Mouse (Mus musculus): ENCODE measurements around the gene Tac4. TPM values are rescaled to one million over a fixed set of nuclear protein-coding genes. Genes with fewer than 3 reads are reported as not detected.

Gene Tac4
- polyA plus RNA-seq, 1 experiment from 2014 or later: not detected

DNA sequence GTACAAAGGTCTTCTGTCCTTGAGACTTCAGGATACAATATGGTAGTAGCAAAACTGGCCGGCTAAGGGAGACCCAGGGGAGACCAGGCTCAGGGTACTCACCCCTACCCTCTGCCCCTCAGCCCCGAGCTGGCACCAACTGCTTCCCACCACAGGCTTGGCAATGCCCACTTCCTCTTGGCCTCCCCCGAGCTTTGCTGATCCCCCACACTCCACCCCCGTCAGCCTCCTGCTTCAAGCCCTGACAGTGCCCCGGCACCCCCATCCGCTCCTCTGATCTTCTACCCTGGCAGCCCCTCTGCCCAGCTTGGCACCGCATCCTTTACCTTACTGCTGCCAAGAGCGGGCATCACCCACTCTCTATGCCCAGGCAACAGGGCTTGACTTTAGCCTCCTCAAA, 7.2 kb upstream of the Tac4 start:
- WGBS: 84% methylated on average over 7 of the region's 8 CpGs
- H3K9me3 ChIP-seq (replicated peaks; ENCODE audit: control insufficient read depth, low read length, poor library complexity, severe bottlenecking): no peaks in the 10 kb centered on the region
- no peak overlapping the region for H3K4me3 ChIP-seq (ENCODE audit: low read depth, low read length)
- no peak overlapping the region for H3K27ac ChIP-seq (ENCODE audit: low read length)
- H3K4me2 ChIP-seq (ENCODE audit: low read length): no peak overlapping the region
- H3K9ac ChIP-seq (ENCODE audit: low read depth, low read length): no peak overlapping the region
- no peak for ATAC-seq
- H3K4me1 ChIP-seq (ENCODE audit: control insufficient read depth, insufficient read depth, low read length): peaks cover 10% of the 10 kb centered on the region
- no peaks in the 10 kb centered on the region for H3K36me3 ChIP-seq (ENCODE audit: control insufficient read depth, insufficient read depth, low read length)
- H3K27me3 ChIP-seq (ENCODE audit: control insufficient read depth, insufficient read depth, low read depth, low read length): no peaks in the 10 kb centered on the region

DNA sequence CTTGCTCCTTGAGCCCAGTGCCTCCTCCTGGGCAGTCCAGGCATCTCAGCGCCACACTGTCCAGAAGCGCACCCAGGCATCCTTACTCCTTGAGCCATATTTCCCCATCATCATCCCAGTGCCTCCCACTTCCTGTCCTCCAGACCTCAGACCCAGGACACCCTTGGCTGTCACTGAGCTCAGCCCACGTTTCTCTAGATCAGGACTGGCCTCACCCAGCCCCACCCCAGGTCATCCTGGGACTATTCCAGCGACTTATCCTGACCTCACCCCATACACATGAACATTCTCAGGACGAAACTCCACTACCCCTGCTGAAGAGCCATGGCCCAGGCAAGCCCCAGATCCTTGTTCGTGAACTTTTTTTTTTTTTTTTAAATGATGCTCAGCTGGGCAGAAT, 5.6 kb upstream of the Tac4 start:
- no peak for ATAC-seq
- WGBS: 80% methylated on average over 6 of the region's 6 CpGs
- H3K4me3 ChIP-seq (ENCODE audit: low read depth, low read length): no peak overlapping the region
- H3K27me3 ChIP-seq (ENCODE audit: control insufficient read depth, insufficient read depth, low read depth, low read length): no peaks in the 10 kb centered on the region
- no peaks in the 10 kb centered on the region for H3K36me3 ChIP-seq (ENCODE audit: control insufficient read depth, insufficient read depth, low read length)
- H3K4me1 ChIP-seq (ENCODE audit: control insufficient read depth, insufficient read depth, low read length): peaks cover 13% of the 10 kb centered on the region
- no peaks in the 10 kb centered on the region for H3K9me3 ChIP-seq (replicated peaks; ENCODE audit: control insufficient read depth, low read length, poor library complexity, severe bottlenecking)
- no peak overlapping the region for H3K27ac ChIP-seq (ENCODE audit: low read length)
- no peak overlapping the region for H3K9ac ChIP-seq (ENCODE audit: low read depth, low read length)
- no peak overlapping the region for H3K4me2 ChIP-seq (ENCODE audit: low read length)

GRCm38 (mm10) chr11:95257930-95258329, 3.4 kb upstream of the Tac4 start:
- no peak overlapping the region for H3K4me3 ChIP-seq (ENCODE audit: low read depth, low read length)
- 54% methylated on average over 4 of the region's 4 CpGs for WGBS
- no peak overlapping the region for H3K9ac ChIP-seq (ENCODE audit: low read depth, low read length)

DNA sequence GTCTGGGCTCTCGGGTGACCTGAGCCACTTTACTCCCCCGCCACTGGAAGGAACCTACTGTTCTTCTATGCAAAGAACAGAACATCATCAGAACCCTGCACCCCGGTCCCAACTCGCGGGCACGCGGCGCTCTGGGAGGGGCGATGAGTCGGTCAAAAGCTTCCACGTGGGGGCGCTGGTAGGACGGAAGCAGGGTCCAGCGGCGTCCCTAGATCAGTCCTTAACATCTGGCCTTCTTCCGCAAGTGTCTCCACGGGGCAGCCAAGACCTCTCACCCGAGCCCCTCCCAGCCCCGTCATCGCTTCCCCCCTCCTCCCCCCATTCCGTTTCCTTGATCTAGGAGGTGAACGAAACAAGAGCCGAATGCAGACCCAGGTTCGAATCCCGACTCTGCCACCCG, 2.8 kb upstream of the Tac4 start:
- no peaks in the 10 kb centered on the region for H3K9me3 ChIP-seq (replicated peaks; ENCODE audit: control insufficient read depth, low read length, poor library complexity, severe bottlenecking)
- H3K4me3 ChIP-seq (ENCODE audit: low read depth, low read length): peak overlapping the region; percentile 56
- H3K36me3 ChIP-seq (ENCODE audit: control insufficient read depth, insufficient read depth, low read length): no peaks in the 10 kb centered on the region
- H3K27ac ChIP-seq (ENCODE audit: low read length): no peak overlapping the region
- H3K9ac ChIP-seq (ENCODE audit: low read depth, low read length): peak overlapping the region; percentile 74
- peak; percentile 33; the same call in 1 of the 2 replicates for ATAC-seq
- WGBS: 1% methylated on average over 26 of the region's 26 CpGs
- H3K4me1 ChIP-seq (ENCODE audit: control insufficient read depth, insufficient read depth, low read length): peaks cover 13% of the 10 kb centered on the region
- H3K4me2 ChIP-seq (ENCODE audit: low read length): peak overlapping the region; percentile 95
- H3K27me3 ChIP-seq (ENCODE audit: control insufficient read depth, insufficient read depth, low read depth, low read length): no peaks in the 10 kb centered on the region

More at GRCm38 (mm10) chr11:95257930-95258329, 3.4 kb upstream of the Tac4 start:
- H3K36me3 ChIP-seq (ENCODE audit: control insufficient read depth, insufficient read depth, low read length): no peaks in the 10 kb centered on the region
- no peak overlapping the region for H3K27ac ChIP-seq (ENCODE audit: low read length)
- no peaks in the 10 kb centered on the region for H3K27me3 ChIP-seq (ENCODE audit: control insufficient read depth, insufficient read depth, low read depth, low read length)
- peaks cover 13% of the 10 kb centered on the region for H3K4me1 ChIP-seq (ENCODE audit: control insufficient read depth, insufficient read depth, low read length)
- no peak for ATAC-seq
- no peaks in the 10 kb centered on the region for H3K9me3 ChIP-seq (replicated peaks; ENCODE audit: control insufficient read depth, low read length, poor library complexity, severe bottlenecking)
- H3K4me2 ChIP-seq (ENCODE audit: low read length): no peak overlapping the region

DNA sequence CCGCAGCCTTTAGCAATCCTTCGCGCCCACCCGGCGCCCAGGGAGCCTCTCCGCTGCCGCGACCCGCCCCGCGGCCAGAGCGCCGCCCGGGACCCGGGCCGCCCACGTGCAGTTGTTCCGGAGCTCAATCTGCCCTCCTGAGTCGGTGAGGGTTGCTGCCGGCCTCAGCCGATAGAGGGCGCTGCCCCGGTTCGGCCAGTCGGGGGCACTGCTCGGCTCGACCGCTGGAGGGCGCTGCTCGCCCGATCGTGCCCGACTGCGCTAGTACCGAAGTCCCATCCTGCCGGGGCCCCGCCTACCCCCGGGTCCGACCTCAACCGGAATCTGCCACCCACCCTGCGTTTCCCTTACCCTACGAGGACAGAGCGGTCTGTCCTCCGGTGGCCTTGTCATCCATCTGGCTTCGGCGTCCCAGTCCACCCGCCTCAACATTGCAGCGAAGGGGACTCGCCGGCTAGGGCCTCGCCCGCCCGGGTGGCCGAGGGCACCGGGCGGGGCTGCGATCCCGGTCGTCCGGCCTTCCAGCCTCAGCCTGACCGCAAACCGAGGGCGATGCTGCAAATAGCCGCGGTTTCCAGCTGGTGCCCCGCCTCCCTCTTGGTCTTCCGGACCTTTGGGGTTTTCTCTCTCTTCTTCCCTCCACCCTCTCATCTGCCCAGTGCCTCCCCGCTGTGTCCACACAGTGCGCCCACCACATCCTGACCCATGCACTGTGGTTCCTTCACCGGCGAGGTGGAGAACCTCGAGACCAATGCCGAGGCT, 2.1 kb upstream of the Tac4 start:
- peak overlapping the region; percentile 56 for H3K4me3 ChIP-seq (ENCODE audit: low read depth, low read length)

DNA sequence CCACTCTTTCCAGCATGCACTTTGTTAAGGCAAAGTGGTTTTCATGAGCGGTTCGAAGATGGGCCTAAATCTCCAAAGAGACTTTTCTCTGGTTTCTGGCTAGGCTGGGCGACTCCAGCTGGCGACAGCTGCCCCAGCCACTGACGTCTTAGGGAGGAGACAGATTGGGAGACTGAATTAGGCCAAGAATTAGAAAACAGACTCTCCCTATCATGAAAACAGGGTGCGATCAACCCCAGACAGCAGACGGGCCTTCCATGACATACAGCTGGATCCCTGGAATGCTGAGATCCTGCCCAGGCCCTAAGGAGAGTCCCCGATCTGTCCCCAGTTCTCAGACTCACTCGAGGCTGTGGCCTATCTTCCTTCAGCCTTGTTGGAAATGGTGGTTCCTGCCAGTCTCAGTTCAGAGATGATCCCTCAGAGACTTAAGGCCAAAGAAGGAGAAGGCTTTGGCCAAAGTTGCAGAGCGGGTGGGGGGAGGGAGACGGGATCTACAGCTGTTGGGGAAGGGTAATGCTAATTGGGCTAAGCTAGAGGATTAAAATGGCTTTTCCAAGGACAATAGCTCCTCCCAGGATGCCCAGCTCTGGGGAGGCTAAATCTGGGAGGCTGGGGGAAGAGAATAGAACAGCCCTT, 2.6 kb downstream of the Tac4 start:
- Histone ChIP-seq H3K27ac (ENCODE audit: low read length) (no peak overlapping the region), H3K4me1 (ENCODE audit: control insufficient read depth, insufficient read depth, low read length) (peaks cover 6% of the 10 kb centered on the region), H3K4me3 (ENCODE audit: low read depth, low read length) (no peak overlapping the region), H3K27me3 (ENCODE audit: control insufficient read depth, insufficient read depth, low read depth, low read length) (no peaks in the 10 kb centered on the region), H3K9ac (ENCODE audit: low read depth, low read length) (no peak overlapping the region), H3K9me3 (replicated peaks; ENCODE audit: control insufficient read depth, low read length, poor library complexity, severe bottlenecking) (no peaks in the 10 kb centered on the region), H3K36me3 (ENCODE audit: control insufficient read depth, insufficient read depth, low read length) (no peaks in the 10 kb centered on the region), H3K4me2 (ENCODE audit: low read length) (no peak overlapping the region)
- 12% methylated on average over 11 of the region's 11 CpGs for WGBS
- ATAC-seq: no peak

More for the DNA sequence above, 2.1 kb upstream of the Tac4 start:
- WGBS: 1% methylated on average over 68 of the region's 73 CpGs
- Histone ChIP-seq H3K27ac (ENCODE audit: low read length) (0 out of 2 replicates have a peak overlapping the region, but pooled peaks have one; percentile 17), H3K9ac (ENCODE audit: low read depth, low read length) (peak overlapping the region; percentile 74), H3K36me3 (ENCODE audit: control insufficient read depth, insufficient read depth, low read length) (no peaks in the 10 kb centered on the region), H3K4me1 (ENCODE audit: control insufficient read depth, insufficient read depth, low read length) (peaks cover 13% of the 10 kb centered on the region), H3K4me2 (ENCODE audit: low read length) (peak overlapping the region; percentile 95), H3K9me3 (replicated peaks; ENCODE audit: control insufficient read depth, low read length, poor library complexity, severe bottlenecking) (no peaks in the 10 kb centered on the region), H3K27me3 (ENCODE audit: control insufficient read depth, insufficient read depth, low read depth, low read length) (no peaks in the 10 kb centered on the region)
- peak; percentile 56 for ATAC-seq

DNA sequence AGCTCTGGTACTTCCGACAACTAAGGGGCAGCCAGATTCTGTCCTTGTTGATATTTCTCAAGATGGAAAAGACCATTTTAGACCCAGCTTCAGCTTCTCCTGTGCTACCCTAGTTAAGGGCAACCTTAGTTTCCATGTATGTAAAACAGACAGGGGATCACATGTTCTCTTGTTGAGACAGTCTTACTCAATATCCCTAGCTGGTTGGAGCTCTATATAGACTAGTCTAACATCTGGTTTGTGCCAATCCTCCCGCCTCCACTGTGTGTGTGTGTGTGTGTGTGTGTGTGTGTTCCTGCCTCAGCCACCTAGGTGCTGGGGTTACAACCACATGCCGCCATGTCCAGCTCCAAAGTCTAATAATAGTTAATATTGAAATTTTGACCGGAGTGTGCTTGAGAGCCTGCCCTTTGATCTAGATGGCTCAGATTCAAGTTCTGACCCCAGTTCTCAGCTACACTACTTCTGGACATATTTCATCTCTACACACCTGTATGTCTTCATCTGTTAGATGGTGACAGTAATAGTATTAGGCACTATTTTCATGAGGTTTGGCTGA, 3.2 kb downstream of the Tac4 start:
- Histone ChIP-seq H3K4me3 (ENCODE audit: low read depth, low read length) (no peak overlapping the region), H3K4me2 (ENCODE audit: low read length) (no peak overlapping the region), H3K27me3 (ENCODE audit: control insufficient read depth, insufficient read depth, low read depth, low read length) (no peaks in the 10 kb centered on the region), H3K36me3 (ENCODE audit: control insufficient read depth, insufficient read depth, low read length) (peaks cover 1% of the 10 kb centered on the region; the same call in 1 of the 2 replicates), H3K4me1 (ENCODE audit: control insufficient read depth, insufficient read depth, low read length) (no peaks in the 10 kb centered on the region; the same call in 1 of the 2 replicates), H3K9me3 (replicated peaks; ENCODE audit: control insufficient read depth, low read length, poor library complexity, severe bottlenecking) (no peaks in the 10 kb centered on the region), H3K27ac (ENCODE audit: low read length) (no peak overlapping the region), H3K9ac (ENCODE audit: low read depth, low read length) (no peak overlapping the region)
- WGBS: 59% methylated on average over 4 of the region's 4 CpGs
- no peak for ATAC-seq

- H3K4me2 ChIP-seq (ENCODE audit: low read length): no peak overlapping the region
- 44% methylated on average over 6 of the region's 6 CpGs for WGBS
- H3K27me3 ChIP-seq (ENCODE audit: control insufficient read depth, insufficient read depth, low read depth, low read length): no peaks in the 10 kb centered on the region
- H3K36me3 ChIP-seq (ENCODE audit: control insufficient read depth, insufficient read depth, low read length): peaks cover 10% of the 10 kb centered on the region
- H3K27ac ChIP-seq (ENCODE audit: low read length): no peak overlapping the region
- H3K4me3 ChIP-seq (ENCODE audit: low read depth, low read length): no peak overlapping the region
- no peaks in the 10 kb centered on the region for H3K9me3 ChIP-seq (replicated peaks; ENCODE audit: control insufficient read depth, low read length, poor library complexity, severe bottlenecking)
- no peak for ATAC-seq
- no peak overlapping the region for H3K9ac ChIP-seq (ENCODE audit: low read depth, low read length)
- no peaks in the 10 kb centered on the region; the same call in 1 of the 2 replicates for H3K4me1 ChIP-seq (ENCODE audit: control insufficient read depth, insufficient read depth, low read length)
Observed at GRCm38 (mm10) chr11:95266540-95267245, 5.4 kb downstream of the Tac4 start.
